Mouse (Mus musculus): ENCODE measurements around the gene Hibadh.

The Hibadh gene

DNA sequence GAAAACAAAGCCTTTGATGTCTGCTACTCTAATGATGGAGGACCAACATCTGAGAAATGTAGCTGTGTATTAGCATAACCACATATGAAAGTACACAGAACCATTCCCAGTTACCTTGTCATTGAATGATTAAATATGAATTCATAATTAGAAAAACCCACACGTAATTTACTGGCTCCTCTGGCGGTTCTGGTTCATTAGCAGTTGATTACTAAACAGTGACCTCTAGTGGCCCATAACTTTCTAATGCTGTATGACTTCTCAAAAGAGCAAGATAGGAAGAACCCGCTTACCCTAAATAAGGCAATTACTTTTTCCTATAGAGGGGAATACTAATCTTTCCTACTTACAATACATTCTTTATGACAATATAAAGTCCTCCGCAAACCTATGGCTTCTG, 62.9 kb downstream of the Hibadh start:
- in situ Hi-C loops (cut with MboI, MseI), result loop anchor here (25.0 kb wide), 1 partner anchor 315 kb away; the partner anchor contains the start of gene Hoxa13

- in situ Hi-C loops (cut with MboI, MseI), result no loop called here
These were observed 71.5 kb downstream of the Hibadh start for GRCm38 (mm10) chr6:52568706-52569105.

- in situ Hi-C loops (cut with MboI, MseI), result no loop called here
These were observed 72.6 kb downstream of the Hibadh start for GRCm38 (mm10) chr6:52567327-52568299.

DNA sequence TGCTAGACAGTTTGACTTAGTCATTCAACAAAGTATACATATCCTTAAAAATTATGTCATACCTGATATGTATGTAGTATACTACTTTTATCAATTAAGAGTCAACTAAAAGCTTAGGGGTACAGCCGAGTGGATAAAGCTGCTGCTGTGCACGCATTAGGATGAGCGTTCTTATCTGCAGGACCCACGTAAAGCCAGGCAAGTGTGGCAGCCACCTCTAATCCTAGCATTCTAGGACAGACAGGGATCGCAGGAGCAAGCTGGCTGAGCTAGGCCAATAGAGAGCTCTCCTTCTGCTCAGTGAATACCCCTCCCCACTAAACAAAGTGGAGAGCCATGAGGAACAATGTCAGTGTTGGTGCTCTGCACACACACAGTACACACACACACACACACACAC, 75.0 kb downstream of the Hibadh start:
- in situ Hi-C loops (cut with MboI, MseI), result no loop called here

DNA sequence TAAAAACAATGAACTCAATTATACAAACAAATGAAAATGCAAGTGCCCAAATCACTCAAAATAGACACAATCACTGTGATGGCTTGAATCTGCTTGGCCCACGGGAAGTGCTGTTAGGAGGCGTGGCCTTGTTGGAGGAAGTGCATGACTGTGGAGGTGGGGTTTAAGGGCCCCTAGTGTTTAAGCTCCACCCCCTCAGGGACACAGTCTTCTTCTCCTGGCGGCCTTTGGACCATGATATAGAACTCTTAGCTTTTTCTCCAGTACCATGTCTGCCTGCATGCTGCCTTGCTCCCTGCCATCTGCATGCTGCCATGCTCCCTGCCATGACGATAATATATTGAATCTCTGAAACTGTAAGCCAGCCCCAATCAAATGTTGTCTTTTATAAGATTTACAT, 77.2 kb downstream of the Hibadh start:
- in situ Hi-C loops (cut with MboI, MseI), result no loop called here

- in situ Hi-C loops (cut with MboI, MseI), result no loop called here
These were observed 81.1 kb downstream of the Hibadh start for GRCm38 (mm10) chr6:52559041-52559440.

DNA sequence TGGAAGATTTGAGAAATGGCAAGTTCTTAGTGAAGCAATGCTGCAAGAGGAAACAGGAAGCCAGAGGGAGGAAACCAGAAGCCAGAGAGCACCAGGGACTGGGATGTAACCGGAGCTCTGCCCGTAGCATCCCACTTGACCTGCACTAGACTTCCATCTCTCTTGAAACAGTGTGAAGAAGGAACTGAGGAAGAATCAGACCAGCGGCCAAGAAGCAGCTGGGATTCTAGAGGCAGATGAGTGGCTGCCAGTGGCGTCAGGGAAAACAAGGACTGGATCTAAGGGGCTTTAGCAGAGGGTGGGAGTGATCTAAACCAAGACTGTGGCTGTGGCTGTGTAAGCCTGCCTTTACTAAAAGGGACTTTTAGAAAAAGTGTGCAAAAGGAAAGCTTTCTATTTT, 95.8 kb downstream of the Hibadh start:
- in situ Hi-C loops (cut with MboI, MseI), result no loop called here

GRCm38 (mm10) chr6:52542464-52542863, 97.7 kb downstream of the Hibadh start:
- in situ Hi-C loops (cut with MboI, MseI), result no loop called here

DNA sequence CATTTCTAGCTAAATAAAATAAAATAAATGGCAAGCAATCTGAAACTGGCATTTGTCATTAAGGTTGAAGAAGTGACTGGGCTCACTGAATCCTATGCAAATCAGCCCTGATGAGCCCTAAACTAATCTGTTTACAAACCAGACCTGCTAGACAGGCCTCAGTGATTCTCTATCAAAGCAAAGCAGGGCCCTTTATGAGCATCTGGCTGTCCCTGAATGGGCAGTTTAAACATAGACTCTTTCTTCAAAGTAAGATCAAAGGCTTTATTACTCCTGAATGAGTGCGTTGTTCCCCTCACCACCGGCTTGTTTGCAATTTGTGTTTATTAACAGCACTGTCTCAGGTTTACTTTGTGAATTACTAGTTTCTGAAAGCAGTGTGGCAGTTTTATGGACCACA, 100.3 kb downstream of the Hibadh start:
- in situ Hi-C loops (cut with MboI, MseI), result no loop called here

DNA sequence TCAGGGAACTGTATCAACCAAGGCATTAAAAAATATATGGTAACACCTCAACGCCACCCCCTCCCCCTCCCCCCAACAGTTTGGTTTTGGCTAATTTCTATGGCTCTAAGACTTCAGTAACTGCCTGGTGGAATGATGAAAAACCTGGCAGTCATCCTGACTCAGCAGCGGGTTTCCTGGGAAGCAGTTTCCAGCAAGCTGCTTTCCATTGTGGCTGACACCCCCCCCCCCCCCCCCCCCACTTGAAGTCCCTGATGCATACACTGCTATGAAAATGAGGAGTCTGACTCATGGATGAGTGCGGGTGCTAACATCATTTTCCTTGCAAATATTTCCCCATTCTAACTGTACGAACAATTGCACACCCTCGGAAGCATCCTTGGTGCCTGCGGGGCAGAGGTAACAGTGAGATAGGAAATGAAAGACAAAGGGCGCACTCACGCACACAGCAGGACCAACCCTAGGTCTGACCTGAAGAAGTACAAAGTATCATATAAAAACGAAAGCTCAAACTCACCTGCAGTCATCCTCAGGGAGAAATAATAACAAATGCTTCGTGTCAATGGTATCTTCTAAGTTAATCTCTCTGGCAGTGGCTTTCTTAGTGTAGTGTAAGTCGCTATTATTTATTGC, 105.0 kb downstream of the Hibadh start:
- in situ Hi-C loops (cut with MboI, MseI), result no loop called here

- in situ Hi-C loops (cut with MboI, MseI), result no loop called here
These were observed 108.1 kb downstream of the Hibadh start for GRCm38 (mm10) chr6:52532144-52532492.

DNA sequence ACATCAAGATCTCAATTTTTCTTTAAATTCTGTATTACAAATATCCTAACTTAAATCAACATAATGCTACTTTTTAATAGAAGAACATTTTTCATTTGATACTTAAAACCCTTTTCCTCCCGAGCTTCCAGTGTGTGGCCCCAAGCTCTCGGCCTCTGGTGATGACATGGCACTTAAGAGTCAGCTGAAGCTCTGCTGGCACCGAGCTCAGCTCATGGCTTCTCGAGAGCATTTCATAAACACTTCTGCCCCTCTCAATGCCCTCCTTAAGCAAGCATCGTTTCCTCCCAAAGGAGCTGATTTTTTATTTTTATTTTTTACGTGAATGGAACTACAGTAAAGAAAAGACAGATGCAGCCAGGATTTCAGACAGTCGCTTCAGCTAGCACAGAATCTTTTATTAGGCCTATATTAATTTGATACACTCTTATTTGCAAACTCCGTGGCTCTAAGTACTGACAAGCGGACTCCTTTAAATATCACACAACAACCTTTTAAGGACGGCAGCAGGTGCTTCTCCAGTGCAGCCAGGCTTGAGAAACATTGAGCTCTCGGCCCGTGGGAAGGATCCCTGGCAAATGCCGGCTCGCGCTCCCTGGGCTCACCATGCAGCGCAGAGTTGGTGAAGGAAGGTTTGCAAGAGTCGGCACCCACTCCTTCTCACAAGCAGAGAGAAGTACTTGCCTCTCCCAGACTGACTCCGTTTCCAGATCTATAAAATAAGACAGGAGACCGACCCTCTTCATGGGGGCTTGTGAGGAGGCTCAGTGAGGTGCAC, 108.6 kb downstream of the Hibadh start:
- in situ Hi-C loops (cut with MboI, MseI), result no loop called here

- in situ Hi-C loops (cut with MboI, MseI), result no loop called here
These were observed 109.3 kb downstream of the Hibadh start for GRCm38 (mm10) chr6:52530861-52531260.

DNA sequence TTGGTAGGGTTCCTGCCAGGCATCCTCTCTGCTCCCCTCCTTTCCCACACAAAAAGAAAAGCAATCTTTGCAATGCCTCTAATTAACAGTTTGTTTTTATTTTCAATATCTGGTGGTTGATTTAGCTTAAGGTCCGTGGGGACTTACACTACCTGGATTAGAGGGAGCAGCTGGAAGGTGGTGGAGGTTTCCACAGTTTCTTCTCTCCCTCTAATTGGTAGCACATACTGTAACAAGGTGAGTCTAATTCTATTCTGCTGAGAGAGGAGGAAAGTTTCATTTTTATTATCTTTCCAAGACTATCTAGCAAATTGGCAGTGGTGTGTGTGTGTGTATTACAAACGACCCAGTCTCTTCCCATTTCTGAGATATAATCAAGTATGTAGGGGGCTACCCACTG, 116.0 kb downstream of the Hibadh start:
- in situ Hi-C loops (cut with MboI, MseI), result no loop called here

DNA sequence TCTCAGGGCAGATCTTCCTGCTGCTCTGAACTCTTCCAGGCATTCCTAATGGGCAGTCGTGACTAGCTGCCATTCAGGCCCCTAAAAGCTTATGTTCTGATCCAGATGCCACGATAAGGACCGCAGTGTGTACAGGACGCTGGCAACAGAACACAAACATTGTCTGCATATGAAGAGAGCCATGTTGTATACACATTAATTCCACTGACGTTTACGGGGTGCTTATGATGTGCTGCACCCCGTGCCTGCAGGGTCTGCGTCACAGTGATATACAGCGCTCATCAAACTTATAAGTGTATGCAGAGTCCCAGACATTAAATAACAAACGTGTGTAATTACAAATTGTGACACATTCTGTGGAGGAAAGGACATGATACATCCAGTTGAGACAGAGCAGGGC, 121.5 kb downstream of the Hibadh start:
- in situ Hi-C loops (cut with MboI, MseI), result no loop called here

GRCm38 (mm10) chr6:52517272-52517671, 122.9 kb downstream of the Hibadh start:
- in situ Hi-C loops (cut with MboI, MseI), result no loop called here

- in situ Hi-C loops (cut with MboI, MseI), result no loop called here
These were observed 126.2 kb downstream of the Hibadh start for GRCm38 (mm10) chr6:52513876-52514405.

- in situ Hi-C loops (cut with MboI, MseI), result no loop called here
These were observed 131.4 kb downstream of the Hibadh start for GRCm38 (mm10) chr6:52508789-52509188.

DNA sequence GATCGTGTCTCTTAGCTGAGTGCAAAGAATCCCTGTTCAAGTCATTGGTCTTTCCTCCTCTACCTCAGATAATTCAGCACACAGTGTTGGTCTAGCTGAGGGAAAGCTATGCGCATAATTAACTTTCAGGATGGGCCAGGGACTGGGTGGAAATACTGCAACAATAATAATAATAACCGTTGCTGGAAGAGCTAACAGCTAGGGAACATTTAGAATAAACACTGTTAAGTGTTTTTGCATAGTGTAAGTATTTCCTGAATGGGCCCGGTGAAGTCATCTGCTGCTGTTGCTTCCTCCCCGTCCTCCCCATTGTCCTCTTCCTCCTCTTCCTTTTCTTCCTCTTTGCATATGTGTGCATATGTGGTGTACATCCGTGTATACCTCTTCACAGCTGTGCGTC, 132.2 kb downstream of the Hibadh start:
- in situ Hi-C loops (cut with MboI, MseI), result no loop called here

GRCm38 (mm10) chr6:52507171-52507570, 133.0 kb downstream of the Hibadh start:
- in situ Hi-C loops (cut with MboI, MseI), result no loop called here

GRCm38 (mm10) chr6:52505777-52506755, 134.1 kb downstream of the Hibadh start:
- in situ Hi-C loops (cut with MboI, MseI), result no loop called here
